Mouse (Mus musculus) neural tube, embryonic 15.5 days (tissue): ENCODE measurements around the gene Guk1. TPM values are rescaled to one million over a fixed set of nuclear protein-coding genes. Genes with fewer than 3 reads are reported as not detected.
A peak's percentile ranks its signal among the peaks of the same experiment; 100 is the strongest.

Experiments used
- ATAC-seq: fragments of 200-750 bp; cut with Nextera tagmentation; 2 replicates; pipeline ENCODE4 v1.8.0; 2017; ENCODE audit warnings: mild to moderate bottlenecking, moderate TSS enrichment, moderate library complexity; ENCODE audit not compliant: low FRiP score
- H3K27ac ChIP-seq: fragments of 300-500 bp; sonication (generic); replicated peaks from 2 replicates; pipeline ENCODE4 v1.5.1; 2015; ENCODE audit warnings: mild to moderate bottlenecking, inconsistent platforms
- H3K27me3 ChIP-seq: fragments of 300-500 bp; sonication (generic); replicated peaks from 2 replicates; pipeline ENCODE4 v1.6.1; 2015; ENCODE audit warnings: inconsistent platforms
- H3K36me3 ChIP-seq: fragments of 300-500 bp; sonication (generic); 2 replicates; pipeline ENCODE4 v1.6.1; 2015; ENCODE audit warnings: inconsistent platforms
- H3K4me1 ChIP-seq: fragments of 300-500 bp; sonication (generic); 2 replicates; pipeline ENCODE4 v1.6.1; 2015; ENCODE audit warnings: inconsistent platforms
- H3K4me2 ChIP-seq: fragments of 300-500 bp; sonication (generic); 2 replicates; pipeline ENCODE4 v1.6.1; 2015; ENCODE audit warnings: inconsistent platforms, mild to moderate bottlenecking, moderate library complexity
- H3K4me3 ChIP-seq: fragments of 300-500 bp; sonication (generic); replicated peaks from 2 replicates; pipeline ENCODE4 v1.5.1; 2015; ENCODE audit warnings: mild to moderate bottlenecking, inconsistent platforms
- H3K9ac ChIP-seq: fragments of 300-500 bp; sonication (generic); replicated peaks from 2 replicates; pipeline ENCODE4 v1.6.1; 2015; ENCODE audit warnings: mild to moderate bottlenecking, inconsistent platforms
- H3K9me3 ChIP-seq: fragments of 300-500 bp; sonication (generic); replicated peaks from 2 replicates; pipeline ENCODE4 v1.6.1; 2016; ENCODE audit warnings: inconsistent platforms
- WGBS: fragments of 180-500 bp; shearing (Covaris S2); methylation state at CpG from one replicate; pipeline ENCODE4 v1.1.7; 2015; ENCODE audit warnings: mixed read lengths; 5-methylcytosine and 5-hydroxymethylcytosine counted together
- polyA plus RNA-seq: library from polyadenylated mRNA; unstranded; fragments of >200 nt; fragmentation: Nextera tagmentation; extraction: Ambion mirVana; gene quantifications from 2 replicates; pipeline ENCODE4 v1.2.1, GENCODE M21; 2015

The Guk1 gene
- polyA plus RNA-seq, 1 experiment from 2014 or later, result 262 TPM

- Histone ChIP-seq H3K27me3 (peaks cover 20% of the 10 kb centered on the region), H3K36me3 (peaks cover 40% of the 10 kb centered on the region), H3K9me3 (no peaks in the 10 kb centered on the region), H3K27ac (no peak within 1 kb of the TSS), H3K4me3 (no peak within 1 kb of the TSS), H3K4me2 (no peak within 1 kb of the TSS), H3K4me1 (peaks cover 9% of the 10 kb centered on the region; the same call in 1 of the 2 replicates), H3K9ac (no peak within 1 kb of the TSS)
- ATAC-seq, result no peak
- WGBS, result 34% methylated on average over 3 of the region's 3 CpGs
Measured at GRCm38 (mm10) chr11:59182864-59183331, 9.1 kb downstream of the Guk1 start, which contains the start of gene Gjc2. Gjc2 (minus strand) TSS chr11:59183213.

GRCm38 (mm10) chr11:59176921-59177320, 15.1 kb downstream of the Guk1 start:
- peaks cover 59% of the 10 kb centered on the region for H3K27me3 ChIP-seq
- ATAC-seq, result no peak
- H3K4me2 ChIP-seq, result peak overlapping the region; percentile 31
- H3K4me1 ChIP-seq, result peaks cover 8% of the 10 kb centered on the region; the same call in 1 of the 2 replicates
- WGBS, result 8% methylated on average over 33 of the region's 34 CpGs
- no peak overlapping the region; the same call in 1 of the 2 replicates for H3K4me3 ChIP-seq
- H3K9ac ChIP-seq, result no peak overlapping the region
- H3K9me3 ChIP-seq, result no peaks in the 10 kb centered on the region
- no peaks in the 10 kb centered on the region for H3K36me3 ChIP-seq
- no peak overlapping the region for H3K27ac ChIP-seq

GRCm38 (mm10) chr11:59176475-59176874, 15.5 kb downstream of the Guk1 start:
- H3K9ac ChIP-seq, result no peak overlapping the region
- peak overlapping the region; percentile 11; the same call in 1 of the 2 replicates for H3K4me3 ChIP-seq
- no peak for ATAC-seq
- H3K4me2 ChIP-seq, result peak overlapping the region; percentile 31
- no peaks in the 10 kb centered on the region for H3K9me3 ChIP-seq
- H3K4me1 ChIP-seq, result peaks cover 8% of the 10 kb centered on the region; the same call in 1 of the 2 replicates
- no peak overlapping the region for H3K27ac ChIP-seq
- H3K36me3 ChIP-seq, result no peaks in the 10 kb centered on the region
- H3K27me3 ChIP-seq, result peaks cover 59% of the 10 kb centered on the region
- WGBS, result 4% methylated on average over 48 of the region's 48 CpGs

- no peak overlapping the region for H3K4me2 ChIP-seq
- ATAC-seq, result no peak
- no peaks in the 10 kb centered on the region for H3K9me3 ChIP-seq
- no peak overlapping the region for H3K27ac ChIP-seq
- peaks cover 52% of the 10 kb centered on the region for H3K27me3 ChIP-seq
- H3K9ac ChIP-seq, result no peak overlapping the region
- WGBS, result 54% methylated on average over 6 of the region's 6 CpGs
- no peaks in the 10 kb centered on the region for H3K36me3 ChIP-seq
- peaks cover 8% of the 10 kb centered on the region; the same call in 1 of the 2 replicates for H3K4me1 ChIP-seq
- H3K4me3 ChIP-seq, result no peak overlapping the region
Measured at GRCm38 (mm10) chr11:59174189-59174838, 17.7 kb downstream of the Guk1 start.

GRCm38 (mm10) chr11:59170549-59170948, 21.5 kb downstream of the Guk1 start:
- no peaks in the 10 kb centered on the region for H3K4me1 ChIP-seq
- no peak overlapping the region for H3K27ac ChIP-seq
- no peak overlapping the region for H3K4me3 ChIP-seq
- WGBS, result 77% methylated on average over 4 of the region's 4 CpGs
- H3K4me2 ChIP-seq, result no peak overlapping the region
- H3K36me3 ChIP-seq, result no peaks in the 10 kb centered on the region
- no peak overlapping the region for H3K9ac ChIP-seq
- no peaks in the 10 kb centered on the region for H3K9me3 ChIP-seq
- ATAC-seq, result no peak
- H3K27me3 ChIP-seq, result peaks cover 15% of the 10 kb centered on the region

- WGBS, result 78% methylated on average over 3 of the region's 3 CpGs
- ATAC-seq, result no peak
- Histone ChIP-seq H3K9ac (no peak overlapping the region), H3K4me1 (no peaks in the 10 kb centered on the region), H3K27me3 (peaks cover 8% of the 10 kb centered on the region), H3K36me3 (no peaks in the 10 kb centered on the region), H3K4me3 (no peak overlapping the region), H3K4me2 (no peak overlapping the region), H3K9me3 (no peaks in the 10 kb centered on the region), H3K27ac (no peak overlapping the region)
Measured at GRCm38 (mm10) chr11:59169807-59170206, 22.2 kb downstream of the Guk1 start.

- no peak for ATAC-seq
- H3K4me3 ChIP-seq, result no peak overlapping the region
- H3K4me1 ChIP-seq, result peaks cover 20% of the 10 kb centered on the region
- H3K27ac ChIP-seq, result peak overlapping the region; percentile 51; the same call in 1 of the 2 replicates
- H3K9ac ChIP-seq, result no peak overlapping the region
- WGBS, result 40% methylated on average over 1 of the region's 2 CpGs
- no peaks in the 10 kb centered on the region for H3K27me3 ChIP-seq
- no peaks in the 10 kb centered on the region for H3K9me3 ChIP-seq
- no peaks in the 10 kb centered on the region for H3K36me3 ChIP-seq
- no peak overlapping the region for H3K4me2 ChIP-seq
Measured at GRCm38 (mm10) chr11:59165616-59166241, 26.3 kb downstream of the Guk1 start.

GRCm38 (mm10) chr11:59164384-59164783, 27.6 kb downstream of the Guk1 start:
- no peak for ATAC-seq
- no peaks in the 10 kb centered on the region for H3K9me3 ChIP-seq
- no peaks in the 10 kb centered on the region for H3K36me3 ChIP-seq
- peak overlapping the region; percentile 99 for H3K27ac ChIP-seq
- H3K4me2 ChIP-seq, result peak overlapping the region; percentile 69
- 83% methylated on average over 9 of the region's 9 CpGs for WGBS
- H3K4me3 ChIP-seq, result peak overlapping the region; percentile 67; the same call in 1 of the 2 replicates
- no peaks in the 10 kb centered on the region for H3K27me3 ChIP-seq
- no peak overlapping the region for H3K9ac ChIP-seq
- peaks cover 20% of the 10 kb centered on the region for H3K4me1 ChIP-seq

- WGBS, result 3% methylated on average over 65 of the region's 68 CpGs
- Histone ChIP-seq H3K27ac (peak within 1 kb of the TSS; percentile 99), H3K9me3 (no peaks in the 10 kb centered on the region), H3K27me3 (no peaks in the 10 kb centered on the region), H3K36me3 (peaks cover 4% of the 10 kb centered on the region; the same call in 1 of the 2 replicates), H3K4me2 (peak within 1 kb of the TSS; percentile 69), H3K4me1 (peaks cover 20% of the 10 kb centered on the region), H3K9ac (peak within 1 kb of the TSS; percentile 81), H3K4me3 (peak within 1 kb of the TSS; percentile 67)
- peak; percentile 98 for ATAC-seq
Measured at GRCm38 (mm10) chr11:59163255-59164236, 28.5 kb downstream of the Guk1 start, which contains the start of gene Iba57. Iba57 (minus strand) TSS chr11:59163739.

GRCm38 (mm10) chr11:59162443-59163254, 29.4 kb downstream of the Guk1 start:
- Histone ChIP-seq H3K9ac (peak overlapping the region; percentile 48), H3K9me3 (no peaks in the 10 kb centered on the region), H3K4me3 (peak overlapping the region; percentile 67), H3K27ac (peak overlapping the region; percentile 99), H3K4me1 (peaks cover 20% of the 10 kb centered on the region), H3K27me3 (no peaks in the 10 kb centered on the region), H3K4me2 (peak overlapping the region; percentile 69), H3K36me3 (peaks cover 12% of the 10 kb centered on the region; the same call in 1 of the 2 replicates)
- WGBS, result 65% methylated on average over 9 of the region's 9 CpGs
- ATAC-seq, result peak; percentile 32
